Mouse (Mus musculus): ENCODE data around the gene Spdye4a. TPM values are rescaled to one million over a fixed set of nuclear protein-coding genes. Genes with fewer than 3 reads are reported as not detected.

Gene Spdye4a
- total and polyA plus RNA-seq, 2 experiments = not detected

GRCm38 (mm10) chr5:143175970-143176369 lies 50.7 kb downstream of the Spdye4a start:
- TF ChIP-seq CTCF (IDR thresholded peaks at IDR 0.05; ENCODE audit: low read depth, low read length) = no peak
- no peak for TF ChIP-seq POLR2A (IDR thresholded peaks at IDR 0.05; ENCODE audit: extremely low read depth, insufficient read depth, low read length)
- no peak for DNase-seq (ENCODE audit: extremely low read depth, low read depth, low spot score)
- Histone ChIP-seq H3K27me3 (ENCODE audit: control insufficient read depth, insufficient read depth, low read length) (no peaks in the 10 kb centered on the region), H3K36me3 (ENCODE audit: control insufficient read depth, insufficient read depth, low read length) (peaks cover 59% of the 10 kb centered on the region), H3K4me1 (ENCODE audit: control insufficient read depth, insufficient read depth, low read length) (no peaks in the 10 kb centered on the region), H3K4me3 (ENCODE audit: insufficient read depth, low read depth, low read length) (no peak overlapping the region), H3K27ac (replicated peaks; ENCODE audit: insufficient read depth, low read depth, low read length) (no peak overlapping the region), H3K79me2 (ENCODE audit: control insufficient read depth, insufficient read depth, low read length) (no peaks in the 10 kb centered on the region), H3K9ac (ENCODE audit: low read depth, low read length) (no peak overlapping the region)
- WGBS = 93% methylated on average over 4 of the region's 4 CpGs

Other genes with a start within 250 kb of the Spdye4a start
- 10.8 and 11.5 TPM in 2 replicates for gene Rnf216, start 113.9 kb downstream of the Spdye4a start, total RNA-seq (2014; rRNA removed)
- 10.4 and 12.1 TPM in 2 replicates for gene Rnf216, start 113.9 kb downstream of the Spdye4a start, polyA plus RNA-seq (2012; rRNA removed)
- gene Olfr718-ps1, start 79.3 kb downstream of the Spdye4a start, total RNA-seq (2014; rRNA removed) = not detected in 2 replicates
- gene Olfr718-ps1, start 79.3 kb downstream of the Spdye4a start, polyA plus RNA-seq (2012; rRNA removed) = not detected in 2 replicates
- 3.1 and 4.6 TPM in 2 replicates for gene Rbak, start 46.1 kb downstream of the Spdye4a start, total RNA-seq (2014; rRNA removed)
- 0.82 and 1.2 TPM in 2 replicates for gene Rbak, start 46.1 kb downstream of the Spdye4a start, polyA plus RNA-seq (2012; rRNA removed)
- not detected in 2 replicates for gene Spdye4b, start 45.9 kb downstream of the Spdye4a start, total RNA-seq (2014; rRNA removed)
- not detected in 2 replicates for gene Spdye4b, start 45.9 kb downstream of the Spdye4a start, polyA plus RNA-seq (2012; rRNA removed)
- gene Zfp12, start 8.3 kb upstream of the Spdye4a start, total RNA-seq (2014; rRNA removed) = 6.4 and 7.2 TPM in 2 replicates
- gene Zfp12, start 8.3 kb upstream of the Spdye4a start, polyA plus RNA-seq (2012; rRNA removed) = 3.7 and 4.6 TPM in 2 replicates
- gene Zfp316, start 43.1 kb upstream of the Spdye4a start, total RNA-seq (2014; rRNA removed) = 1.9 and 2.4 TPM in 2 replicates
- 1.9 and 2.3 TPM in 2 replicates for gene Zfp316, start 43.1 kb upstream of the Spdye4a start, polyA plus RNA-seq (2012; rRNA removed)
- gene Zfp853, start 66.7 kb upstream of the Spdye4a start, total RNA-seq (2014; rRNA removed) = 0.28 TPM in 1 of 2 replicates, not detected in the other
- gene Zfp853, start 66.7 kb upstream of the Spdye4a start, polyA plus RNA-seq (2012; rRNA removed) = 0.07 and 0.11 TPM in 2 replicates
- 4.3 and 6.8 TPM in 2 replicates for gene E130309D02Rik, start 88.5 kb upstream of the Spdye4a start, total RNA-seq (2014; rRNA removed)
- gene E130309D02Rik, start 88.5 kb upstream of the Spdye4a start, polyA plus RNA-seq (2012; rRNA removed) = 12.8 and 14.8 TPM in 2 replicates
- 13.0 and 14.0 TPM in 2 replicates for gene Zdhhc4, start 102.4 kb upstream of the Spdye4a start, total RNA-seq (2014; rRNA removed)
- 37.9 and 42.5 TPM in 2 replicates for gene Zdhhc4, start 102.4 kb upstream of the Spdye4a start, polyA plus RNA-seq (2012; rRNA removed)
- not detected in 2 replicates for gene Grid2ip, start 130.4 kb upstream of the Spdye4a start, total RNA-seq (2014; rRNA removed)
- gene Grid2ip, start 130.4 kb upstream of the Spdye4a start, polyA plus RNA-seq (2012; rRNA removed) = 0.13 TPM in 1 of 2 replicates, not detected in the other
- 130 and 145 TPM in 2 replicates for gene Kdelr2, start 176.9 kb upstream of the Spdye4a start, total RNA-seq (2014; rRNA removed)
- 114 and 122 TPM in 2 replicates for gene Kdelr2, start 176.9 kb upstream of the Spdye4a start, polyA plus RNA-seq (2012; rRNA removed)
- gene Daglb, start 237.7 kb upstream of the Spdye4a start, total RNA-seq (2014; rRNA removed) = 12.4 TPM in 2 replicates
- 14.9 and 17.4 TPM in 2 replicates for gene Daglb, start 237.7 kb upstream of the Spdye4a start, polyA plus RNA-seq (2012; rRNA removed)

All from liver, adult 2 months (tissue).